Mouse (Mus musculus): ENCODE measurements around the gene Rab3d.
"Not testable (repeated sequence)": the region's sequence is repeated elsewhere in the genome, so short reads cannot be mapped to it uniquely, and the experiment has no call there.

The Rab3d gene

DNA sequence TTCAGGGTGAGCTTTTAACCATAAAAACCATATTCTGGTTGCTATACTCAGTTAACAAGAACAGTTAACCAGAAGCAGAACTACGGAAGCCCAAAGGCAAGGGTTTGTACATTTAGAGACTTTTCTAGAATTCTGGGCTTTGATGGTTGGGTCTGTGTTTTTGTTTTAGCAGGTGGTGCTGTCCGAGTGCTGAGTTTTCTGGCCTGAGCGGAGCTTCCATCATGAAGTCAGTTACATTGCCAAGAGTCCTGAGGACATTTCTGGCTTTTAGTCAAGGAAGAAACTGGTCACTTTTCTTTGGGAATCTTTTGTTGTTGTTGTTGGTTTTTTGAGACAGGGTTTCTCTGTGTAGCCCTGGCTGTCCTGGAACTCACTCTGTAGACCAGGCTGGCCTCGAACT is 14.0 kb downstream of the Rab3d start:
- no peak for DNase-seq (ENCODE audit: low spot score)

DNA sequence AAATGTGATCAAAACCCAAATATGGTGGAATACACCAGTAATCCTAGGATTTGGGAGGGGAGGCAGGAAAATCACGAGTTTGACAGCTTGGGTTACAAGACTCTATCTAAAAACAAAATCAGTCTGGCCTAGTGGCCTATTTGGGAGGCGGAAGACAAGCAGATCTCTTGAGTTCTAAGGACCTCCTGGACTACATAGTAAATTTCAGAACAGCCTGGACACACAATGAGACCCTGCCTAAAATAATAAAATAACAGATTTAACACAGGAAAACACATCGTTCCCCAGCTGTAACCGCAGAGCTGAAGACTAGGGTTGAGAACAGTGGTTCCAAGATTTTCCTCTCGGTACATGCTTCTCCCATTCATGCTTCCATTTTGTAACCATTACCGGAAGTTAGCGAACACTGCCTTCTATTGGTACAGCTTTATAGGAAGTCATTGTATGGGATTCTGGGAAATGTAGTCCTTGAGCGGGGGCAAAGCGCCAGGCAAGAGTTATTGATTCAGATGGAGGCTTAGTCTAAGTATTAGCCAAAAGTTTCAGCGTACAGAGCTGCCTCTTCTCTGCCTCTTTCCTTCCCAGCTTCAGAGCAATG is 16.7 kb downstream of the Rab3d start:
- peak; percentile 72 for DNase-seq (ENCODE audit: low spot score)

DNA sequence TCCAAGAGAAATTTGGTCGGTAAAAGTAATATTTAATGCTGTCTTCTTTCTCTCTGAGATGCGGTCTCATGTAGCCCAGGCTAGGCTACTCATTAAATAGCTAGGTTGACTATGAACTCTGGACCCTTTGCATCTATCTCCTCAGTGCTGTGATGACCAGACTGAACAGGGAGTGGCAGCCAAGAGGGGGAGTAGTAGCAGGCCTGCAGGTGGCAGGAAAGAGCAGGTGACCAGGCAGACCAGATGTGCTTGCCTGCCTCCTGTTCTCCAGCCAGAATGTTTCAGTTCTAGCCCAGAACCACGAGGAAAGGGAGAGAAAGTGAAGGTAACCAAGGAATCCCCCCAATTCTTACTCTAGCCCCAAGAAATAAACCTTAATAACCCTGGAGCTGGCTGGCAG is 28.8 kb downstream of the Rab3d start:
- DNase-seq (ENCODE audit: low spot score), result no peak

DNA sequence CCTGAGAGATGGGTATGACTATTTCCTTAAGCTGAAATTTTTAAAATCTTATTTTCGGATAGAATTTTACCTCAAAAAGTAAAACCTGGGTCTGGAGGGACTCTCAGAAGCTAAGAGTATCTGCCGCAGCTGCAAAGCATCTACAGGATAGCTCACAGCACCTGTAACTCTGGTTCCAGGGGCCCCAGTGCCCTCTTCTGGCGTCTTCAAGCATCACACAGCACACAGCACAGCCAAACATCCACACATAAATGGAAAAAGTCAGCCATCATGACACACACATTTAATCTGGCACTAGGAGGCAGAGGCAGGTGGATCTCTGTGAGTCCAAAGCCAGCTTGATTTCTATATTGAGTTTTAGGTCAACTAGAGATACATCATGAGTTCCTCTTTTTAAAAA is 41.4 kb downstream of the Rab3d start:
- DNase-seq (ENCODE audit: low spot score), result no peak

DNA sequence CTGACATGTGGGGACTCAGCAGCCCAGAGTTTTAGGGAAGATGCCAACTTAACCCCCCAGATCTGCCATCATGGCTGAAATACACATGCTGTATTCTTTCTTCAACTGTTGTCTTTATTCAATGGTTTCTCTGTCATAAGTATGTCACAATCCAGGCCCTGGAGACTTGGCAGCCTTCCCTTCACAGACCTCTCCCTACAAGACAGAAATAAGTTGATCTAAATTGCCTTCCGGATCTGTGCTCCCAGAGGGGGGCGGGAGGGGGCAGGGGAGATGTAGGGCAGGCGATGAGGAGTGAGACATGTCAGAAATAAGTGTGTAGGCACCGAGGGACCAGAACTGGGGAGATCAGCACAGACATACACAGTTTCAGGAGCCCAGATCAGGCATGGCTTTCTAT is 45.8 kb downstream of the Rab3d start:
- DNase-seq (ENCODE audit: low spot score), result no peak

DNA sequence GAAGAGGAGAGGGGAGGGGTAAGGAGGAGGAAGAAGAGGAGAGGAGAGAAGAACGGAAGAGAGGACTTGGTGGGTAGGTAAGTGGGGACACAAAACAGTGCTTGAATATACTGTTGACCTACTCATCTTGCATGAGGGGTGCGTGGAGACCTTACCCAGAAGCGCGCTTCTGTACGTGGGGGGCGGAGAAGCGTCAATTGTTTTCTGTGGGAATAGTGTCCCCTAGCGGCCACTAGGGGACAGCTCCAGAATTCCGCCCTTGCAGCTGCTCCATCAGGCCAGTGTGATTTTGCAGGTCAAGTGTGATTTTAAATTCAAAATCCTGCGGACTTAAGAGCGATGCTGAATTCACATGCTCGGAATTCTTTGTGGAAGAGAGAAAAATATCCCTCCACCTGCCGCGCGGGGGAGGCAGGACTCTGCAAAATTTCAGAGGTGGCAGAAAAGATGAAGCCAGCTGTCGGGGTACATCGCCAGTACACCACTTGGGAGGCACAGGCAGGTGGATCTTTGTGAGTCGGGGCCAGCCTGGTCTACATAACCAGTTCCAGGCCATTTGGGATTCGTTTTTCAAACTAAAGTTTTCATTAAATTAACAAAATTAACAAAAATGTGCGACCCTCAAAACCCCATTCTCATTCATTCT is 47.0 kb downstream of the Rab3d start:
- peak; percentile 19 for DNase-seq (ENCODE audit: low spot score)

DNA sequence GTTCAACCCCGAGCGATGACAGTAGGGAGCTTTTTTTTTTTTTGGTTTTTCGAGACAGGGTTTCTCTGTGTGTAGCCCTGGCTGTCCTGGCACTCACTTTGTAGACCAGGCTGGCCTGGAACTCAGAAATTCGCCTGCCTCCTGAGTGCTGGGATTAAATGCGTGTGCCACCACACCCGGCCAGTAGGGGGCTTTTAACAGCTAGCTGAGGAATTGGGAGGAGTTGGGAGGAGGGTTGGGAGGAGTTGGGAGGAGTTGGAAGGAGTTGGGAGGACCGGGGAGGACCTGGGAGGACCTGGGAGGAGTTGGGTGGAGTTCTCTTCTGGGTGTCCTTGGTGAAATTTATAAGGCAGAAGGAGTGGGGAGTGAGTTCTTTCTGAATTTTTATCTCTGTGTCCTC is 48.7 kb downstream of the Rab3d start:
- DNase-seq (ENCODE audit: low spot score), result not testable (repeated sequence)

DNA sequence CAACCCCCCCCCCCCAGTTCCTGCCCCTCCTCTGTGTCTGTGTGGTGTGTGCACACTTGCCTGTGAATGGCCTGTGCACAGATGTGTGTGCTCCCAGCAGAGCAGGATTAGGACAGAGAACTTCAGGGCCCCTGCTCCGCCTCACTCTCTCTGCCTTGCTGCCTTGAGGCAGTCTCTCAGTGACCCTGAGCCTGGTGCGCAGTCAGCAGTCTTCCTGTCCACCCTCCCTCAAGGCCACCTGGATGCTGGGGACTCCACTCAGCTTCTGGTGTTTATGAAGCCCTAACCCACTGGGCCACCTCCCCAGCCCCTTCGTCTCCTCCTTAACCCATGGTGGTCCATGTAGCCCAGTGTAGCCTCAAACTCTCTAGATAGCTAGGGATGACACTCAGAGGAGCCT is 50.3 kb downstream of the Rab3d start:
- DNase-seq (ENCODE audit: low spot score), result no peak

DNA sequence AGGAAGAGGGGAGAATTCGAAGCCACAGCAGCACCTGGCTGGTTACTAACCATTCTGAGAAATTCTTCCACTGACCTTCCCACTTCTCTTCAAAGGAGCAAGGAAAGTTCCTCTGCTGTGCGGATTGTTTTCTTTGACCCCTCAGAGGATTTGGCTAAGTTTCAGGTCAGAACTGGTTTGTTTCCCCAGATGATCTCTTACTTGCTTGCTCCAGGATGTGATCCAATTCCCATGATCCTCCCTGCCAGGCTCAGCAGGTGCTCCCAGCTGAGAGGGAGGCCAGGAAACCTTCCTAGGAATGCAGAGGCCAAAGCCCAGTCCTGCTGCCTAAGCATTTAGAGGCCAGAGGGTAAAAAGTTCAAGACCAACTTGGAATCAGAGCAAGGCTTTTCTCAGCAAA is 51.4 kb downstream of the Rab3d start:
- no peak for DNase-seq (ENCODE audit: low spot score)

DNA sequence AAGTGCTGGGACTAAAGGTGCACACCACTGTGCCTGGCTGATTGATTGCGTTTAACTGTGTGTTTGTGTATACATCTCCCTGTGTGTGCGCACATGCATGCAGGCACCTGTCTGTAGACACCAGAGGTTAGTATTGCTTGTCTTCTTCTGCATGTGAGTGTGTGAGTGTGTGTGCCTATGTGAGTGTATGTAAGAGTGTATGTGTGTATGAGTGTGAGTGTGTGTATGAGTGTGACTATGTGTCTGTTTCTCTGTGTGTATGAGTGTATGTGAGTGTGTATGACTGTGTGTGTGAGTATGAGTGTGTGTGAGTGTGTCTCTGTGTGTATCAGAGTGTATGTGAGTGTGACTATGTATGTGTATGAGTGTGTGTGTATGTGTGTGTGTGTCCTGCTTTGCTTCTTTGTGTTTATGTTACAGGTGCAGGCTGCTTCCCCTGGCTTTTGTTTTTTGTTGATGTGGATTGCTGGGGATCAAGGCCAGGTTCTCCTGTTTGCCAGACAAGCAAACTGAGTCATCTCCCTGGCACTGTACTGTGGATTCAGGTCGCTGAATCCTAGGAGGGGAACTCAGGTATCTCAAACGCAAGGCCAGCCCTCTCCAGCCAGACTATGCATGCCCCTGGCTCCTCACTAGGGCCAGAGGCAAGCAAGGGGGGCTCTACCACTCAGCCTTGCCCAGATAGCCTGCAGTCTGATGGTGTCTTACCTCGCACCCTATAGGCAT is 52.2 kb downstream of the Rab3d start:
- no peak for DNase-seq (ENCODE audit: low spot score)

DNA sequence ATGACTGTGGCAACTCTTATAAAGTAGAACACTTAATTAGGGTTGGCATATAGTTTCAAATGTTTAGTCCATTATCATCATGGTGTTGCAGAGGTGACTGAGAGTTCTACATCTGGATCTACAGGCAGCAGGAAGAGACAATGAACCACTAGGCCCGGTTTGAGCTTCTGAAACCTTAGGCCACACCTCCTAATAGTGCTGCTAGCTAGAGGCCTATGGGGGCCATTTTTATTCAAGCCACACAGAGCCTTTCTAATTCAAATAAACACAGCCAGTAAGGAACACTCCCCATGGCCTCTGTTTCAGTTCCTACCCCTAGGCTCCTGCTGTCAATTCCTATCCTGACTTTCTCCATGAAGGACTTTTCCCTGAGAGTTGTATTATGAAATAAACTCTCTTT is 55.8 kb downstream of the Rab3d start:
- DNase-seq (ENCODE audit: low spot score), result no peak

DNA sequence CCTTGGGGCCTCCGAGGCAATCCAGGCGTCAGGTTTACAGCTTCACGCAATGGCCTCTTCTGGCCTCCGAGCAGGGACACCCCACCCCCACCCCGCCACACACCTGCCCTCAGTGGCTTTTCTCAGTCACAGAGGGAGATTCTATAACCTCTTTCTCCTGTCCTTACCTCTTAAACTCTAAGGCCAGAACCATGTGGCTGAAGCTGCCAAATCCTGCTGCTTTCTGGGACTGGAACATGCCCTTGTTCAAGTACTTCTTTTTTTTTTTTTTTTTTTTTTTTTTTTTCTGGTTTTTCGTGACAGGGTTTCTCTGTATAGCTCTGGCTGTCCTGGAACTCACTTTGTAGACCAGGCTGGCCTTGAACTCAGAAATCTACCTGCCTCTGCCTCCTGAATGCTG is 57.6 kb downstream of the Rab3d start:
- not testable (repeated sequence) for DNase-seq (ENCODE audit: low spot score)

DNA sequence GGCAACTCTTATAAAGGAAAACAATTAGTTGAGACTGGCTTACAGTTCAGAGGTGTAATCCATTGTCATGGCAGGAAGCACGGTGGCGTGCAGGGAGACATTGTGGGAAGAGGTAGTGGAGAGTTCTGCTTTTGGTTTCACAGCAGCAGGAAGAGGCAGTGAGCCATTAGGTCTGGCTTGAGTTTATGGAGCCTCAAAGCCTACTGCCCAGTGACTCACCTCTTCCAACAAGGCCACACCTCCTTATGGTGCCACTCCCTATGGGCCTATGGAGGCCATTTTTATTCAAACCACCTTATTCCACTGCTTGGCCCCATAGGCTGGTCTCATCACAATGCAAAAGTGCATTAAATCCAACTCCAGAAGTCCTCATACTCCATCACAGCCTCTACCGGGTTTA is 58.4 kb downstream of the Rab3d start:
- no peak for DNase-seq (ENCODE audit: low spot score)

DNA sequence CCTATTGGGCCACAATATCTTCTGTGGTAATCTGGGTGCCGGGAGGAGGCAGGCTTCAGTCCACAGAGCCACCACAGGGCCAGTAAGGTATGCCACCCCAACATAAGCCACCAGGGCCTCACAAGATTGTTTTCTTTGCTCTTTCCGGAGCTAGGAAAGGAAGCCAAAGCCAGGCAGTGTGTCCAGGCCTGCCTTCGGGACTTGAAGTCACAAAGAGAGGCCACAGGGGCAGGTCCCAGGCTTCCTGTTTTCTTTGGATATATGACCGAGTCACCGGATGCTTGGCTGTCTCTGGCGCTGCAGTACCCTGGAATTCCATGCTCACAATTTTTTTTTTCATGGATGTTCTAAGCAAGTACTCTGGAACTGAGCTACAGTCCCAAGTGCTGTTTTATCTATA is 59.9 kb downstream of the Rab3d start:
- DNase-seq (ENCODE audit: low spot score), result no peak

DNA sequence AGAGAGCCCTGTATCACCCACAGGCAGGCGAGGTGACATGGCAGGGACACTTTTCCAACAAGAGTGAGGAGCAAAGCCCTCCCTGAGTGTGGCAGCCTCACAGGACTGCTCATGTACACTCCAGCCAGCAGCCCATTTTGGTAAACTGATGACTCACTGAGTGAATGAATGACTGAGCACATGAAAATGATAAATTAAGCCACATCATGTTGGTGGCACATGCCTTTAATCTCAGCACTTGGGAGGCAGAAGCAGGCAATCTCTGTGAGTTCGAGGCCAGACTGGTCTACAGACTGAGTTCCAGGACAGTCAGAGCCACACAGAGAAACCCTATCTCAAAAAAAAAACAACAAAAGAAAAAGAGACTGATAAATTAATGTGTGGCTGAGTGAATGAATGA is 60.5 kb downstream of the Rab3d start:
- DNase-seq (ENCODE audit: low spot score), result no peak
